In the genomic region with DNA sequence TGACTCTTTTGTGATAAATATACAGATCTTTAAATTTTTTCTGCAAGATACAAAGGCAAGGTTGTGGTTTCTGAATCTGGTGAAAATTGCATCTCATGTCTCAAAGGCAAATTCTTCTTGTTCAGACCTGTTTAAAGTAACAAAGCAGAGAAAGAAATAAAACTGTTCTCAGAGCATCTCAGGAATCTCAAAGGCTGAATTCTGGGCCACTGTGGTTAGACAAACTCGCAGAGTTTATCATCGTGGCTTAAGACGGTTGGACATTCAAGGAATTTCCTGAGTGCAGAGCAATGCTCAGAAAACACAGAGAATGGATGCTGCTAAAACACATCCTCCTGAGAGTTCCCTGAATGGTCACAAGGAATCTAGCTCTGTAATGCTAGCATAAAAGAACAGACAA, we compare ENCODE assay signal across 17 mouse cellular contexts.
"Had no signal": no experiment of that assay in that cellular context is flagged by ENCODE, and none has a peak within 500 bp of the region (broad histone marks: within the 10 kb centered on the region; RNA-seq: fewer than 3 reads in every experiment).

No protein-coding gene starts in this region.

- H3K27me3 ChIP-seq: lung, embryonic 15.5 days; megakaryocyte, embryonic 14.5 days; midbrain, embryonic 13.5 days; midbrain, embryonic 15.5 days; neural tube, embryonic 12.5 days; stomach, embryonic 15.5 days had no signal

- H3K27ac ChIP-seq: lung, embryonic 15.5 days; macrophage; midbrain, embryonic 13.5 days; midbrain, embryonic 15.5 days; neural tube, embryonic 12.5 days; stomach, embryonic 15.5 days; stomach, postnatal 0 days had no signal

- DNase-seq: lung, adult 2 months; lung, postnatal 14 days; lung, postnatal 36 days; right cerebral cortex, postnatal 14 days; thymus, adult 2 months; thymus, postnatal 25 days; thymus, postnatal 4 days had no signal

- H3K9ac ChIP-seq: lung, embryonic 15.5 days; midbrain, embryonic 13.5 days; midbrain, embryonic 15.5 days; neural tube, embryonic 12.5 days; stomach, embryonic 15.5 days had no signal

- ATAC-seq: lung, postnatal 0 days; midbrain, embryonic 13.5 days; midbrain, embryonic 15.5 days had no signal

- H3K36me3 ChIP-seq: lung, embryonic 15.5 days; midbrain, embryonic 13.5 days; midbrain, embryonic 15.5 days; neural tube, embryonic 12.5 days; stomach, embryonic 15.5 days had no signal

- H3K4me3 ChIP-seq: lung, embryonic 15.5 days; megakaryocyte, embryonic 14.5 days; midbrain, embryonic 13.5 days; midbrain, embryonic 15.5 days; neural tube, embryonic 12.5 days; stomach, embryonic 15.5 days had no signal

- H3K9me3 ChIP-seq: lung, embryonic 15.5 days; megakaryocyte, embryonic 14.5 days; midbrain, embryonic 13.5 days; midbrain, embryonic 15.5 days; neural tube, embryonic 12.5 days; stomach, embryonic 15.5 days had no signal

- H3K4me2 ChIP-seq: lung, embryonic 15.5 days; midbrain, embryonic 11.5 days; midbrain, embryonic 13.5 days; midbrain, embryonic 15.5 days; neural tube, embryonic 12.5 days; stomach, embryonic 15.5 days had no signal

- H3K4me1 ChIP-seq: lung, embryonic 15.5 days; midbrain, embryonic 13.5 days; midbrain, embryonic 15.5 days; neural tube, embryonic 12.5 days; stomach, embryonic 15.5 days had no signal
